Mouse (Mus musculus): Measurements from ENCODE around the gene Cplane1. TPM values are rescaled to one million over a fixed set of nuclear protein-coding genes. Genes with fewer than 3 reads are reported as not detected.

Gene Cplane1
- 3.8 TPM for polyA plus RNA-seq (2014; fragmentation: Illumina TruSeq; extraction: RNeasy Lipid Tissue Mini Kit (QIAGEN cat#74804); ENCODE audit: low read depth, low replicate concordance)

DNA sequence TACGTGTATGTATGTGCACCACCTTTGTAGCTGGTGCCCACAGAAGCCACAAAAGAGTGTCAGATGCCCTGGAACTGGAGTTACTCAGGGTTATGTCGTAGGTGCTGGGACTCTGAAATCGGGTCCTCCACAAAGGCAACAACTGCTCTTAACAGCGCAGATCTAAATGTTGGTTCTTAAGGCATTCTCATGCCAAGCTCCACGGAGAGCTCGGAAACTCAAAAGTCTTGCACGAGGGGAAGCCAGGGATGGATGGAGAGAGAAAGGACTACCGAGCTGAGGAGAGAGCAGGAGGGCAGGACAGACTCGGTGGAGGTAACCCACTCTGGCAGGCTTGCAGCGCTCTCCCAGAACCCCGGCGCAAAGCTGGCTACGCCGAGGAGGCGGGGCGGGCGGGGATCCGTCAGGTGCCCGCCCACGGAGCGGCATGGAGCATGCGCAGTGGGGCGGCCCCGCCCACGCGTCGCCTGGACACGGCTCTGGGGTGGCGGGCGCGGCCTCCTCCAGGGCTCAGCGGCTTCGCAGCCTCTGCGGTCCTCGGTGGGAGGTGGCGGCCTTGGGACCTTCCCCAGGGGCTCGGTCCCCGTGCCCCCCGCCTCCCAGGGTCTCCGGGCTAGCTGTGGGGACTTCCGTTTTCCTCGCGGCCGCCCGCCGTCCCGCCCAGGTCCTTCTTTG lies at the start of gene Cplane1:
TSS of gene Cplane1 (plus strand) at position 516 of the 675 bp plus-strand sequence.

Other genes with a start within 250 kb of the Cplane1 start
- gene Wdr70, start 69.9 kb upstream of the Cplane1 start, polyA plus RNA-seq (2014; fragmentation: Illumina TruSeq; extraction: RNeasy Lipid Tissue Mini Kit (QIAGEN cat#74804); ENCODE audit: low read depth, low replicate concordance): 28.7 TPM
- 6.9 TPM for gene Nup155, start 59.8 kb upstream of the Cplane1 start, polyA plus RNA-seq (2014; fragmentation: Illumina TruSeq; extraction: RNeasy Lipid Tissue Mini Kit (QIAGEN cat#74804); ENCODE audit: low read depth, low replicate concordance)